Mouse (Mus musculus): Measurements from ENCODE around the gene Actr3. TPM values are rescaled to one million over a fixed set of nuclear protein-coding genes. Genes with fewer than 3 reads are reported as not detected.

Actr3 gene
- 267 and 292 TPM in 2 replicates for polyA plus RNA-seq (2015; fragmentation: Nextera tagmentation; extraction: Ambion mirVana)

GRCm38 (mm10) chr1:125435369-125436135, at the start of gene Actr3:
TSS of gene Actr3 (minus strand) at chr1:125435727.
- Histone ChIP-seq H3K27me3 (no peaks in the 10 kb centered on the region), H3K4me3 (peak within 1 kb of the TSS; percentile 96), H3K9ac (peak within 1 kb of the TSS; percentile 96), H3K4me2 (peak within 1 kb of the TSS; percentile 73), H3K4me1 (replicated peaks) (peaks cover 25% of the 10 kb centered on the region), H3K27ac (peak within 1 kb of the TSS; percentile 100), H3K36me3 (no peaks in the 10 kb centered on the region), H3K9me3 (replicated peaks) (no peaks in the 10 kb centered on the region)
- ATAC-seq (replicated peaks; ENCODE audit: insufficient number of reproducible peaks, insufficient read depth, low FRiP score, low read depth): peak; percentile 94
- WGBS: under 1% methylated on average over 54 of the region's 59 CpGs

- Histone ChIP-seq H3K36me3 (no peaks in the 10 kb centered on the region), H3K4me2 (no peak overlapping the region), H3K9me3 (replicated peaks) (no peaks in the 10 kb centered on the region), H3K4me3 (no peak overlapping the region), H3K27me3 (no peaks in the 10 kb centered on the region), H3K9ac (no peak overlapping the region), H3K4me1 (replicated peaks) (peaks cover 29% of the 10 kb centered on the region), H3K27ac (peak overlapping the region; percentile 70)
- WGBS: 64% methylated on average over 10 of the region's 10 CpGs
- no peak for ATAC-seq (replicated peaks; ENCODE audit: insufficient number of reproducible peaks, insufficient read depth, low FRiP score, low read depth)
Measured at GRCm38 (mm10) chr1:125482459-125483287, 47.1 kb upstream of the Actr3 start.

GRCm38 (mm10) chr1:125481842-125482241, 46.3 kb upstream of the Actr3 start:
- peaks cover 34% of the 10 kb centered on the region for H3K4me1 ChIP-seq (replicated peaks)
- no peak overlapping the region for H3K4me3 ChIP-seq
- no peak overlapping the region for H3K9ac ChIP-seq
- no peaks in the 10 kb centered on the region for H3K27me3 ChIP-seq
- 0 out of 2 replicates have a peak, but pooled peaks have one; percentile 39 for ATAC-seq (replicated peaks; ENCODE audit: insufficient number of reproducible peaks, insufficient read depth, low FRiP score, low read depth)
- no peak overlapping the region for H3K4me2 ChIP-seq
- no peak overlapping the region for H3K27ac ChIP-seq
- H3K9me3 ChIP-seq (replicated peaks): no peaks in the 10 kb centered on the region
- H3K36me3 ChIP-seq: no peaks in the 10 kb centered on the region

GRCm38 (mm10) chr1:125478588-125478987, 43.1 kb upstream of the Actr3 start:
- Histone ChIP-seq H3K27ac (peak overlapping the region; percentile 53), H3K27me3 (no peaks in the 10 kb centered on the region), H3K4me3 (no peak overlapping the region), H3K4me1 (replicated peaks) (peaks cover 40% of the 10 kb centered on the region), H3K36me3 (no peaks in the 10 kb centered on the region), H3K4me2 (no peak overlapping the region), H3K9ac (no peak overlapping the region), H3K9me3 (replicated peaks) (no peaks in the 10 kb centered on the region)
- WGBS: 39% methylated on average over 6 of the region's 6 CpGs
- ATAC-seq (replicated peaks; ENCODE audit: insufficient number of reproducible peaks, insufficient read depth, low FRiP score, low read depth): no peak

DNA sequence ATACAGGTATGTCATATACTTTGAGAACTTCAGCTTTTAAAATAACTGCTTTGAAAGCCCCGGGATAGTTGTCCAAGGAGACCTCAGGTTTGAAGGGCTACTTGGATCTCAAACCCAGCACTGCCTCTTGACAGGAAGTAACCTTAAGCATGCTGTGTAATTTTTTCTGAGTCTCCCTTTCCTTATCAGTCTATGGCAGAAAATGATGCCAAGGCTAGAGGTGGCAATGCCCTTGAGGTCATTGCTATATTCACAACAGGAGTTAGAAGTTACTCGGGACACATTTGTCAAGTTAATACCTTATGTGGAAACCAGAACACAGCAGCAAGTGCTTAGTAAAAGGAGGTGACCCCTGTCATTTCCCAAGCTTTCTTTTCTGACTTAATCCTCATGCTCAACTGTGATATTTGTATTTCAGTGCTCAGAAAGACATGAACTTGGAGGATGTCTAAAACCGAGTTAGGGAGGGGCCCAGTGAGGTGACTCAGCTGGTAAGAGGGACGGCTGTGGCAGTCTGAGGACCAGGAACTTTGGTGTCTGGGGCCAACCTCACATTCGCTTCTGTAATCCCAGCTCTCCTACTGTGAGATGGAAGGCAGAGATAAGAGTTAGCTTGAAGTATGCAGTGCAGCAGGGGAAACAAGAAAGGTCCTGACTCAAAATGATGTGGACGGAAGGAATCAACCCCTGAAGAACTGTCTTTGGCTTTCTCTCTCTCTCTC, 40.6 kb upstream of the Actr3 start:
- no peak for ATAC-seq (replicated peaks; ENCODE audit: insufficient number of reproducible peaks, insufficient read depth, low FRiP score, low read depth)
- H3K9ac ChIP-seq: no peak overlapping the region
- H3K36me3 ChIP-seq: no peaks in the 10 kb centered on the region
- no peak overlapping the region for H3K27ac ChIP-seq
- peaks cover 21% of the 10 kb centered on the region for H3K4me1 ChIP-seq (replicated peaks)
- 37% methylated on average over 6 of the region's 6 CpGs for WGBS
- no peak overlapping the region for H3K4me3 ChIP-seq
- no peaks in the 10 kb centered on the region for H3K27me3 ChIP-seq
- H3K4me2 ChIP-seq: no peak overlapping the region
- no peaks in the 10 kb centered on the region for H3K9me3 ChIP-seq (replicated peaks)

DNA sequence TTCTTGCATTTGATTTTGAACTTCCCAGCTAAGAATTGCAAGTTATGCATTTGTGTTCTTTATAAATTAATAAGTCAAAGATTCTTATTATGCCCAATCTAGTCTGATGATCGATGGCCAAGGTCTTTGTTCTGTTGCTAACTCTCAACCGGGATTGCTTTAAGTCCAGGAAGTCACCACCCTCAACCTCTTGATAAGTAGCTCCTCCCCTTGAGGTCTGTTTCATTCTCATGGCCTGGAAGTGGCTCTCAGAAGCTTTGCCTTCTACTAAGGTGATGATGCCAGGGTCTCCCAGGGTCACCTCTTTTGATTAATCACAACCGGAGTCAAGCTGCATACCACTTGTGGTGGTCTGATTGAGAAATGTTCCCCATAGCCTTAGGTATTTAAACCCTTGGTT, 38.3 kb upstream of the Actr3 start:
- WGBS: 76% methylated on average over 3 of the region's 3 CpGs
- H3K27ac ChIP-seq: no peak overlapping the region
- H3K4me1 ChIP-seq (replicated peaks): peaks cover 18% of the 10 kb centered on the region
- no peaks in the 10 kb centered on the region for H3K27me3 ChIP-seq
- no peaks in the 10 kb centered on the region for H3K9me3 ChIP-seq (replicated peaks)
- H3K4me3 ChIP-seq: no peak overlapping the region
- H3K4me2 ChIP-seq: no peak overlapping the region
- H3K36me3 ChIP-seq: no peaks in the 10 kb centered on the region
- H3K9ac ChIP-seq: no peak overlapping the region
- no peak for ATAC-seq (replicated peaks; ENCODE audit: insufficient number of reproducible peaks, insufficient read depth, low FRiP score, low read depth)

DNA sequence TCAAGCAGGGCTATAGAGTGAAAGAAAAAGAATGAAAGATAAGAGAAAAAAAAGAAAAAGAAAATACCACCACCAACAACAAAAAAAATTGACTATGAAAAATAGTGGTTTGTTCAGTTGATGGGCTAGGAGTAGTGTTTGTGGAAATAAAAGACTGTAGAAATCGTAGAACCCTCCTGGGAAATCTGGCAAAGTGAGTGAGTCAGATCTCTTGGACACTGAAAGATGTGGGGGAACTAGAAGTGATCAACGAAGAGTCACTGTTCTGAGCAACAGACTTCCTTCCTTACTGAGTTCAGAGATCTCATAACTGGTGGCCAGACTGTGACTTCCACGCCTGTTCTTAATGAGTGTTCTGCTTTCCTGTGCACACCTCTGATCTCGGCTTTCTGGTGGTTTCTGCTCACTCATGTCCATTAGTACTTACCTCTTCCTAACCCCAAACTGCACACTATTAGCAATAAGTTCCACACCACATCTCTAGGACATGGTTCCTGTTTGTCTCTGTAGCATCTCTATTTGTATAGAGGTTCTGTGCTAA, 37.7 kb upstream of the Actr3 start:
- H3K4me3 ChIP-seq: no peak overlapping the region
- H3K4me2 ChIP-seq: no peak overlapping the region
- 73% methylated on average over 4 of the region's 4 CpGs for WGBS
- H3K27ac ChIP-seq: no peak overlapping the region
- H3K9ac ChIP-seq: no peak overlapping the region
- no peaks in the 10 kb centered on the region for H3K9me3 ChIP-seq (replicated peaks)
- no peaks in the 10 kb centered on the region for H3K36me3 ChIP-seq
- no peaks in the 10 kb centered on the region for H3K27me3 ChIP-seq
- H3K4me1 ChIP-seq (replicated peaks): peaks cover 12% of the 10 kb centered on the region
- no peak for ATAC-seq (replicated peaks; ENCODE audit: insufficient number of reproducible peaks, insufficient read depth, low FRiP score, low read depth)

- H3K9me3 ChIP-seq (replicated peaks): no peaks in the 10 kb centered on the region
- H3K27me3 ChIP-seq: no peaks in the 10 kb centered on the region
- H3K4me3 ChIP-seq: no peak overlapping the region
- 70% methylated on average over 4 of the region's 4 CpGs for whole genome bisulfite sequencing
- 0 out of 2 replicates have a peak, but pooled peaks cover 2% of the 10 kb centered on the region for H3K4me1 ChIP-seq (replicated peaks)
- no peak overlapping the region for H3K4me2 ChIP-seq
- H3K9ac ChIP-seq: no peak overlapping the region
- ATAC-seq (replicated peaks; ENCODE audit: insufficient number of reproducible peaks, insufficient read depth, low FRiP score, low read depth): no peak
- no peaks in the 10 kb centered on the region for H3K36me3 ChIP-seq
- H3K27ac ChIP-seq: no peak overlapping the region
Measured at GRCm38 (mm10) chr1:125470805-125471648, 35.5 kb upstream of the Actr3 start.

GRCm38 (mm10) chr1:125467936-125468335, 32.4 kb upstream of the Actr3 start:
- H3K4me3 ChIP-seq: no peak overlapping the region
- H3K36me3 ChIP-seq: no peaks in the 10 kb centered on the region
- no peaks in the 10 kb centered on the region for H3K9me3 ChIP-seq (replicated peaks)
- ATAC-seq (replicated peaks; ENCODE audit: insufficient number of reproducible peaks, insufficient read depth, low FRiP score, low read depth): no peak
- H3K9ac ChIP-seq: no peak overlapping the region
- no peaks in the 10 kb centered on the region for H3K4me1 ChIP-seq (replicated peaks)
- H3K27me3 ChIP-seq: no peaks in the 10 kb centered on the region
- H3K27ac ChIP-seq: no peak overlapping the region
- 85% methylated on average over 4 of the region's 4 CpGs for WGBS
- no peak overlapping the region for H3K4me2 ChIP-seq

DNA sequence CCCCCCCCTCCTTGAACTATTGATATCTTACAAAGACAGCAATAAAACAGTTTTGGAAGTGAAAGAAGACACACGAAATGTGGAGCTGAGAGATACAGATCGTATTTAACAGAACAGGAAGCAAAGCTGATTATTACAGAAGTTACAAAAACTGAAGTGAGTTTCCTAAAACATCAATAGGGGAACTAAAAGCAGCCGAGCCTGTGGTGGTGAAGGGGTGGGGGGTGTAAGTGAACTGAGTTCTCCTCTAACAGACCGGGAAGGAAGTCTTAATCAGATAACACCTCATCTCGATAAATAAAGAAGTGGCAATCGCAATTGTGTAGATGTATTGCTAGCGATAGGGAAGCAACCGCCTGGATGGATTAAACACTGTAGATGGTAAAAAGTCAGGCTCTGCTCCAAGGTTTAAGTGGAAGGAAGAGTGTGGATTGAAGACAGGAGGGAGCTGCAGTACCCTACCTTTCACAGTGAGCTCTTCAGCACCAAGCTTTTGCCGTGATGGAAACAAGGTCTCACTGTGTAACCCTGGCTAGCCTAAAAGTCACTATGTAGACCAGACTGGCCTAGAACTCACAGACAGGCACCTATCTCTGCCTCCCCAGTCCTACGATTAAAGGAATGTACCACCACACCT, 31.2 kb upstream of the Actr3 start:
- Histone ChIP-seq H3K4me2 (no peak overlapping the region), H3K4me1 (replicated peaks) (no peaks in the 10 kb centered on the region), H3K36me3 (no peaks in the 10 kb centered on the region), H3K4me3 (no peak overlapping the region), H3K27ac (no peak overlapping the region), H3K9ac (no peak overlapping the region), H3K9me3 (replicated peaks) (no peaks in the 10 kb centered on the region), H3K27me3 (no peaks in the 10 kb centered on the region)
- 55% methylated on average over 10 of the region's 10 CpGs for WGBS
- ATAC-seq (replicated peaks; ENCODE audit: insufficient number of reproducible peaks, insufficient read depth, low FRiP score, low read depth): no peak
